Mouse (Mus musculus): ENCODE results near the gene Snrnp40.

Snrnp40 gene

DNA sequence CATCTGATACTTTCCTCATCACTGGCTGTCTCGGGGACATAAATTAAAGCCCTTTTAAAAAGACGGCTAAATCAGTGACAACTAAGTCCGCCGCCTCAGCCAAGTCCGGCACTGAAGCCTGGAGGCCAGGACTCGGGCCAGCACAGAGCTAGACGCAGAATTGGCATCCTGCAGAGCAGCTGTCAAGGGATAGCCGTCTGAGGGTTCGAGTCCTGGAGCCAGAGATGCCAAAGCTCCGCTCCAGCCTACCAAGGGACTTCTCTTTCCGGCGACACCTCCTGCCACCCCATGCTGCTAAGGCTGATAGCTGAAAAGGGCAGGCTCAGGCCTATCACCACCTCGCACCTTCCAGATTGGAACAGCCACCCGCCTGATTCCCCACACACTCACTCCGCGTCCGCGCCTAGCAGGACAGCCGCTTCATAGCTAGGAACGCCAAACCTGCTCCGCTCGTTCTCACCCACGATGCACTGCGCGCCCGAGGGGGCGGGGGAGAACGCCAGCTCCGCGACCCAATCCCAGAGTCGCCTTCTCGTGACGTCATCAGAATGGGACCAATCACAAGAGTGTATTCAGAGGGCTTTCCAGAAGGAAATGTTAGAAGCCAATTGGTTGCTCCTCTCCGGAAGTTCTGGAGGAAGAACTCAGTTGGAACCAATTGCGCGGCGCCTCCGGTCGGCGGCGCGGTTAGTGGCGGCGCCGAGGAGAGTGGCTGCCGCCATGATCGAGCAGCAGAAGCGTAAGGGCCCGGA lies at the start of gene Snrnp40, which contains the start of gene Zcchc17:
TSS of gene Snrnp40 (plus strand) at position 647 of the 752 bp plus-strand sequence.
TSS of gene Zcchc17 (minus strand) at position 458 of the 752 bp plus-strand sequence.
- DNase-seq (ENCODE audit: low spot score in 2 of 2), result peak; percentile 98

DNA sequence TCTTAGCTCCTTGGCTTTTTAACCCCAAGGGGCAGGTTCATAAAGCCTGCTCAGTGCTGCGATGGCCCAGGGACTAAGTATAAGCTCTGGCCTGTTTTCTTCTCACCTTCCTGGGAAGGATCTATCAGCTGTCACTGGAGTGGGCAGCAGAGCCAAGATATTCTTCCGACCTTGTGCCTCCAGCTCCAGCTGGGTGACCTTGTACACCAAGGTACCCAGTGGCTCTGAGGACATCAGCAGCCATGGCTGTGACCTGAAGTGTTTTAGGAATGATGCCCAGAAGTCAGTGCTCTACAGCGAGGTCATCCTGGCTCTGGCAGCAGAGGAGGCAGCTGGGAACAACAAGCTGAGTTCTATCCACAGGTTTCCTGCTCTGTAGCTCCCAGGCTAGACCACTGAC lies 47.4 kb upstream of the Snrnp40 start:
- no peak for DNase-seq (ENCODE audit: low spot score in 2 of 2)

DNA sequence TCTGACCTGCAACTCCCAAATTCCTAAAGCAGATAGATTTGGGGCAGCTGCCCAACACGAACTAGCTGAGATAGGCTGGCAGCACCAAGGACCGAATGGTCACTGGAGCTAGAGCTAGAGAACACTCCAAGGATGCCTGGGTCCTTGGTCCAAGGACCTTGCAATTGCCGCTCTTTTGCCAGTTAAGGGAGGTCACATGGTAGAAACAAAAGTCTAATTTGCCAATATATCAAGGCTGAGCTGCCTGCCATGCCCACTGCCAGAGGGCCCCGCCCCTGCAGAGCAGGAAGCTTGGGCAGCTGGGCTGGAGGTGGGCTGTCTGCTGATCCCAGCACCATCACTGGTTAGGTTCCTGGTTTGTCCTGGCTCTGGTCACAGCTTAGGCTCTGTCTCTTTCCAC lies 46.4 kb upstream of the Snrnp40 start:
- DNase-seq (ENCODE audit: low spot score in 2 of 2), result no peak

DNA sequence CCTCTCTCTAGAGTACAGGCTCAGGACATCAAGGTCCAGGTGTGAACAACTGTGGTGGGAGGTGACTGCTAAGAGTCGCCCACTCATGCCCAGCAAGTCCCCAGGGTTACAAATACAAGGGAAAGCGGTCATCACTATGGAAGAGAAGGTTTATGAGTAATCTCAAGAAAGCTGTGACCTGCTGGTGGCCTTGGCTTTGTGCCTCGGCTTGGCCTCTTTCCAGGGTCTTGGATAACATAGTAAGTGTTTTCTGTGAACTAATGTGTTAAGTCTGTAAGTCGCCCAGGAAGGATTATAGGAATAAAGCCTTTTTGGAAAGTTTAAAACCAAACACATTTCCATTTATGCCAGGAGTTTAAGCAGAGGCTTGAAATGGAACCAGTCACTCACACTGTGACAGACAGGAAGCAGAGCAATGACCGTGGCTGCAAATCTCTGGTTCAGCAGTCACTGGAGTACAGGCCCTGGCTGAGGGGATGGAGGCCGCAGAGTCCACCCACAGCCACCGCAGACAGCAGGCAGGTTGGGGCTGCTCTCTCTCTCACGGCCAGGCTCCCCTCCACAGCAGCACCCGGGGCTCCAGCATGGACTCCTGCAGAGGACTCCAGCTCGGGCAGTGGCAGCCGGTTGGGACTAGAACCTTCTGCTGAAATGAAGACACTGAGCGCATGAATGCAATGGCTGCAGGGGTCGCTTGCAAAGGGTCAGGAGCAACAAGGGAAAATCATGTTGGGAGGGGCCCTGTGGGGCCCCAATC lies 44.0 kb upstream of the Snrnp40 start:
- DNase-seq (ENCODE audit: low spot score in 2 of 2), result no peak

DNA sequence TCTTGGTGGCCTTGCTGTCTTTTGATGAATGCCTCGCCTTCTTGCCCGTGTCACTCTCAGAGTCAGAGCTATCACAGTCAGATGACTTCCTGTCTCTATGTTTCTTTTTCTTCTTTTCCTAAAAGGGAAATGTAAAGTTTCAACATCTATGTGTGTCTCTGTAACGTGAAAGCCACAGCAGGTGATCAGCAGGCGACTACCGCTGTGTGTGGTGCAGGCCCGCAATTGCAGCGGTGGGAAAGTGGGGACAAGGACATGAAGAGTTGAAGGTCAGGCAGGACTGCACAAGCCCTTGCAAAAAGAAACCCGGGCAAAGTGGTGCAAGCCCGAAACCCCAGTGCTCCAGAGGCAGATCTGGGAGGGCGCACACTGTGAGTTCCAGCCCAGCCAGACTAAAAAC lies 43.2 kb upstream of the Snrnp40 start:
- DNase-seq (ENCODE audit: low spot score in 2 of 2), result no peak

DNA sequence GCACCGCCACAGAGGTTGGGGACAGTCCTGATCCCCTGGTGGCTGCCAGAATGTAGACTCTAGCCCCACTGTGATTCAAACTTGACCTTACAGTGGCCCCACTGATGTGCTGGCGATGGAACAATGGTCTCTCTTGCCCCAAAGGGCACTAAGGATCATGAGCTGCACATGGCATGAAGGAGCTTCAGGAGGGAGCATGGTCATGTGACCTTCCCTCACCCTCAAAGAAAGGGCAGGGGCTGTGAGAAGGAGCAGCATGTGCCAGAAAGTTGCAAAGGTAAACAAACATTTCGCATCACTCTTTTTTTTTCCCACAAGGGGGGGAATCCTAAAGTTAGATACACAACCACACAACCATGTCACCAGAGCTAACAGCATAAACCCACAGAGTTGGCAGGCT lies 41.8 kb upstream of the Snrnp40 start:
- no peak for DNase-seq (ENCODE audit: low spot score in 2 of 2)

DNA sequence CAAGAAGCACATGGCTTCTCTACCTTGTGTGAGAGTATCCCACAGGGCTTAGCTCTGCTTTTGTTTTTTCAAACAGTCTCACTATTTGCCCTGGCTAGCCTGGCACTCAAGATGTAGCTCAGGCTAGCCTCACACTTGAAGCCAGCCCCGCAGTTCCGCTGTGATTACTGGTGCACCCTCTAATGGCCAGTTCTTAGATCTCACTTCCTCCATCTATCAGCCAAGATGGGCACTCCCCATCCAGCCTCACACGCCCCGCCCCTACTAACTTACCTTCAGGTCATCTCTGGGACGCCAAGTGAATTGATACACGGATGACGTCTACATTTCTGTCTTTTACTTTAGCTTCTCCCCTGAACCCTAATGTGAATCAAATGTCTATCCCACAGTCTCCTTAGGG lies 40.4 kb upstream of the Snrnp40 start:
- DNase-seq (ENCODE audit: low spot score in 2 of 2), result no peak

DNA sequence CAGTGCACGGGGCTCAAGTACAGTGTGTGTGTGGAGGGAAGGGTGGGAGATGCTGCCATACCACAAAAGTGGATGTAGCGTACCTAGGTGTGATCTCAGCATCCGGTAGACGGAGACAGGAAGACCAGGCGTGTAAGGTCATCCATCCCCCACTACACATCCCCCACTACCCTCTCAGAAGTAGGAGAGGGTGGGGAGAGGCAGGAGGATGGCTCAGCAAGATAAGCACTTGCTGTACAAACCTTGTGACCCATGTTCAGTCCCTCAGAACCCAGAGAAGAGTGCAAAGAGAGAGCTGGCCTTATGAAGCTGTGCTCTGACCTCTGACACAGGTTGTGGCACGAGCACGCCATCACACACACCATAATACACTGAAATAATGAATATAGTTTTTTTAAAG lies 38.3 kb upstream of the Snrnp40 start:
- DNase-seq (ENCODE audit: low spot score in 2 of 2), result no peak

DNA sequence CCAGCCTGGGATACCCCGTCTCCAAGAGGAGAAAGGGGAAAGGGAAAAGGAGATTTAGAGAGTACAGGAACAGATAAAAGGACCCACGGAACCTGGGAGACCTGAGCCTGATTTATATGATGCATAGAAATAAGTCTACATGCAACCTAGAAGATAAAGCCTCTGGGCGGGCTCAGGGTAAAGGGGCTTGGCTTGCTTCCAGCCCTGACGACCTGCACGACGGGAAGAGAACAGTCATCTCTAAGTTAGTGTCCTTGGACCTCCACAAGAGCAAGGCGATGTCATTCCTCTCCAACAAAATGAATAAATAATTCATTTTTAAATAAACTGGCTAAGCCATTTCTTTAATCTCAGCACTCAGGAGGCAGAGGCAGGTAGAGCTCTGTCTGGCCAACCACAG lies 37.4 kb upstream of the Snrnp40 start:
- no peak for DNase-seq (ENCODE audit: low spot score in 2 of 2)

DNA sequence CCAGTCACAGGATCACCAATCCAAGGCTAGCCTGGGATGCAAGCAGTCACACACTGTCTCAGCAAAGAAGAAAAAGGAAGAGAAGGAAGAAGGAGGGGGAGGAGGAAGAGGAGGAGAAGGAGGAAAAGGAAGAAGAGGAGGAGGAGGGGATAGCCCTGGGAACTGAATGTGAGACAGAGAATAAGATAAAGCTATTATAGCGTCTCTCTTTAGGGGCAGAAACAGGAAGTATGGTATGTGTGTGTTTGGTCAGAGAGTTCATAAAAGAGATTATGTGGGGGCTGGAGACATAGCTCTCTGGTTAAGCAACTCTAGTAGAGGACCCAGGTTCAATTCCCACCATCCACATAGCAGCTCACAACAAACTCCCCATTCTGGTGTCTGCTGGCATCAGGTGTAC lies 36.8 kb upstream of the Snrnp40 start:
- DNase-seq (ENCODE audit: low spot score in 2 of 2), result no peak

DNA sequence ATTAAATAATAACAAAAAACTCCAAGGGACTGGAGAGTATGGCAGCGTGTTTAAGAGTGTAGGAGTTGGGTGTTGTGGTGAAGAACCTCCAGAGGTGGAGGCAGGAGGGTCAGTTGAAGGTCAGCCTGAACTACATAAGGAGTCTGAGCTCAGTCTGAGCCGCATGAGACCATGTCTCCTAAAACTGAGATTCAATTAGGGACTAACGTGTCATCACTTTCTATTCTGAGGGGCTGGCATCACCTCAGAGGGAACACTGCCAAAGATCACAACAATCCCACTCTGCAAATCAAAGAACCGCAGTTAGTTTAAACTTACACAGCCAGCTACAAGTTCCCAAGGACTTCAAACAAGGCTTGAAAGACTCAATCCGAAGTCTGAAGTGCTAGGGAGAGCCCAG lies 36.3 kb upstream of the Snrnp40 start:
- no peak for DNase-seq (ENCODE audit: low spot score in 2 of 2)

DNA sequence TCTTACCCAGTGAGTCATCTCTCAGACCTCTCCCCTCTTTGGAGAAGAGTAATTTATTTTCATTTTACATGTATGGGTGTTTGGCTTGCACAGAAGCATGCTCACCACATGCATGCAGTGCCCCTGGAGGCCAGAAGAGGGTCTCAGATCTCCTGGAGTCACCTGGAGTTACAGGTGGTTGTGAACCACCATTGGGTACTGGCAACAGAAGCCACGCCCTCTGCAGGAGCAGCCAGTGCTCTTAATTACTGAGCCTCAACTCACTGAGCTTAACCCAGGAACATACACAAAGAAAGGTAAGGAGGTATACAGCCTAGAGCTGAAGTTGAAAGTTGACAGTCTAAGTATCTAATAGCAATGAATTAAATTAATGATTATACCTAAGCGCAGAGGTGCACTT lies 34.5 kb upstream of the Snrnp40 start:
- DNase-seq (ENCODE audit: low spot score in 2 of 2), result no peak

DNA sequence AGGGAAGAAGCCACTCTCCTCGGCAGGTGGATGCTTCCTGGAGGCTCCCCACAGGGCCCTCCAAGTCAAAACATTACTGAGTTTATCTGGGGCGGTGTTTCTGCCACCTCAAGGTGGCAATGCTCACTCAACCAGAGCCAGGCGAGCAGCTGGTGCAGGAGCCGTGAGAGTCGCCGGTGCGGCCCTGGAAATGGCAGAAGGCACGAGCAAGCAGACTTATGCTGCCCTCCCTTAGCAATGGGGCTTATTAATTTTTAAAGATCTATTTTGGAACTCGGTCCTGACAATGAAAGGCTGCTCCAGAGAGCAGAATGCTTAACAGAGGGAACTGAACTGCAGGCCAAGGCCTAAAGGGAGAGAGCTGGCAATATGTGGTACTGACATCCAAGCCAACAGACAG lies 32.6 kb upstream of the Snrnp40 start:
- no peak for DNase-seq (ENCODE audit: low spot score in 2 of 2)

DNA sequence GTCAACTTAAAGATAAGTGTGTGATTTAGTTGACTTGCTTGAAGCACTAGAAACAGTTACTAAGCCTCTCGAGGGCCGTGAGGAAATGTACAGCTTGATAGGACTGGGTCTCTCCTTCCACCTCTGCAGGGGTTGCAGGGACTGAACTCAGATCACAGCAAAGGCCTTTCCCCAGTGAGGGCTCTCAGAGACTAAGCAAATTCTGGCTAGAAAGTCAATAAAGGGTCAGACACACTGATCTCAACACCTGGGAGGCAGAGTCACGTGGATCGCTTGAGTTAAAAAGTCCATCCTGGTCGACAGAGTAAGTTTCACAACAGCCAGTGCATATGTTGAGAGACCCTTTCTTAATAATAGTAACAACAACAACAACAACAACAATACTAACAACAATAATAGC lies 24.1 kb upstream of the Snrnp40 start:
- no peak for DNase-seq (ENCODE audit: low spot score in 2 of 2)

DNA sequence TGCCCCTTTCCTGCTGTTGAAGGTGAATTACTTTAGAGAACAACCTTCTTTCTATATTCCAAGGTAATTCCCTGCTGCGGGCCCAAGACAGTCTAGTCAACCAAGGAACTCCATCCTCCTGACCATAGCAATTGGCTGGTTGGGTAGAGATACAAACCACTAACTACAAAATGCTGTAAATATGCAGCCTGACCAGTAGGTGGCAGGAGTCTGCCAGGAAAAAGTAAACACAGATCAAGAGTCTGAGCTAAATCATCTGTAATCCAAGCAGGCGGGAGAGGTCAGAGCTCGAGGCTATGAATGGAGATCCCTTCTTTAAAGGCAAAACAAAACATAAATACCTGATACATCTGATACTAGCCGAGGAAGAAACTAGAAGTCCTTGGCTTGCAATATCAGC lies 18.2 kb upstream of the Snrnp40 start:
- DNase-seq (ENCODE audit: low spot score in 2 of 2), result peak; percentile 15 to 41

DNA sequence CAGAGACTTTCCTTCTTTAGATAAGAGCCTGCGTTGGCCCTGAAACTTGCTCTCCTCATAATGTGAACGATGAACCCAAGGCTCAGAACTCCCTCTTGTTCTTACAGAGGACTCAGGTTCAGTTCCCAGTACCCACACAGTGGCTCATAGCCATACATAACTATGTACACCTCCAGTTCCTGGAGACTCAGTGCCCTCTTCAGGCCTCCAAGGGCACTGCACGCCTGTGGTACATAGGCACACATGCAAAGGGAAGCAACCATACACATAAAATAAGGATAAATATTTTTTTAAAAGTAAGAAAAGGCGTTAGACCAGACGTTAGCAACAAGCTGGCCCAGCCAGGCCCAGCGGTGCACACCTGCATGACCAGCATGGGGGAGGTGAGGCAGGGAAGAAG lies 10.3 kb upstream of the Snrnp40 start:
- no peak for DNase-seq (ENCODE audit: low spot score in 2 of 2)

DNA sequence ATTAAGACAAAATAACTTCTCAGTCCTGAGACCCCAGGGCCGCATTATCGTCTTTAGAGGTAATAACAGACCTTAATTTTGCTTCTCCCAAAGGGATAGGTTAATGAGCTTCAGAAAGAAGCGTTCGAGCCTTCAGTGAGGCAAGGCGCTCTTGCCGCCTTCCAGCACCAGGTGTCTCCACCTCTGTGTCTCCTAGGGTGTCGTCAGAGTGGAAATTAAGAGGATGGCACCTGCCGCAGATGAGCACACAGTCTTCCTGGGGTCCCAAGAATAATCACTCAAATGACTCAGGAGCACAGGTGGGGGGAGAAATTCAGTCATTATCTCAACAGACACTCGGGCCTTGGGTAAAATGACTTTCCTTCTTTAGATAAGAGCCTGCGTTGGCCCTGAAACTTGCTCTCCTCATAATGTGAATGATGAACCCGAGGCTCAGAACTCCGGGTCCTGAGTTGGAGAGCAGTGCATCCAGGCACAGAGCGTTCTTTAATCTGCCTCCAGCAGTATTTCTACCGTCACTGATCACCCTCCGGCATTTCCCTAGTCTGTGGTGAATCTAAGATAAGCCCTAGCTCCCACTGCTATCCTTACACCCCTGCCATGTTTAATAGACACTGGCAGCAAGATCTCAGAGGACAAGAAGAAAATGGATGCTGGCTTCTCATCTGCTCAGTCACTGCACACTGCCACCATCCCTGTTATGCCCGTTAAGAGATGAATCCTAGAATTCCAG lies 9.1 kb upstream of the Snrnp40 start:
- no peak for DNase-seq (ENCODE audit: low spot score in 2 of 2)

DNA sequence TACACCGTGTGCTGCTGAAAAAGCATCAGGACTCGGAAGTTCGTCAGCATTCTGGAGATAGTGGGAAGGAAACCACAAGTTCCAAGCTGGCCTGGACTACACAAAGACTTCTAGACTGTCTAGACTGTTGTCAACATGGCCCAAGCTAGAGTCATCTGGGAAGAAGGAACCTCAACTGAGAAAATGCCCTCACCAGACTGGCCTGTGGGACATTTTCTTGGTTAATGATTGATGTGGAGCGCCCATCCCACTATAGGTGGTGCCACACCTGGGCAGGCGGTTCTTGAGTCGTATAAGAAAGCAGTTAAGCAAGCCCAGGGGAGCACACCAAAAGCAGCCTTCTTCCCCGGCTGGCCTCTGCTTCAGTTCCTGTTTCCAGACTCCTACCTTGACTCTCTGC lies 7.3 kb upstream of the Snrnp40 start:
- DNase-seq (ENCODE audit: low spot score in 2 of 2), result no peak

DNA sequence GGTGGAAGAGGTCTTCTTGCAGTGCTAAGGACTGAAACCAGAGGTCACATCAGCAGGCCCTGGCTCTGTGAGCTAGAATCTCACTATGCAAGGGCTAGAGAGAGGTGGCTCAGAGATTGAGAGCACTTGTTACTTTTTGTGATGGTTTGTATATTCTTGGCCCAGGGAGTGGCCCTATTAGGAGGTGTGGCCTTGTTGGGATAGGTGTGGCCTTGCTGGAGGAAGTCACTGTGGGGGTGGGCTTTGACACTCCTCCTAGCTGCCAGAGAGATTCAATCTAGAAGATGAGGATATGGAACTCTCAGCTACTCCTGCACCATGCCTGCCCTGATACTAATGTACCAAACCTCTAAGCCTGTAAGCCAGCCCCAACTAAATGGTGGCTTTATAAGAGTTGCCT lies 2.0 kb upstream of the Snrnp40 start:
- no peak for DNase-seq (ENCODE audit: low spot score in 2 of 2)

DNA sequence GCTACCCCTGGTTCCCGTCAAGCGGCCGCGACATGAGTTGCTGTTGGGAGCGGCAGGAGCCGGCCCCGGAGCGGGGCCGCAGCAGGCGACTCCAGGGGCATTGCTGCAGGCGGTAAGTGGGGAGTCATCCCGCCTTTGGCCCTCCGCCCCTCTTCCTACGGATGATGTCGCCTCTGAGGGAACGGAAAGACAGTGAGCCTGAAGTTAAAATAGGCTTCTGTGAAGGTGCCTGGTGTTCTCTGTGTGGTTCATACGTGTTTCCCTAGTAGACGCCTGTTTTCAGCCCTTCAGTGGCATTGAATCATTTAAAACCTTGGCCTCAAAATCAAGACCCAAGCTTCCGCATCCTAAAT lies 282 bp downstream of the Snrnp40 start:
- DNase-seq (ENCODE audit: low spot score in 2 of 2), result no peak

DNA sequence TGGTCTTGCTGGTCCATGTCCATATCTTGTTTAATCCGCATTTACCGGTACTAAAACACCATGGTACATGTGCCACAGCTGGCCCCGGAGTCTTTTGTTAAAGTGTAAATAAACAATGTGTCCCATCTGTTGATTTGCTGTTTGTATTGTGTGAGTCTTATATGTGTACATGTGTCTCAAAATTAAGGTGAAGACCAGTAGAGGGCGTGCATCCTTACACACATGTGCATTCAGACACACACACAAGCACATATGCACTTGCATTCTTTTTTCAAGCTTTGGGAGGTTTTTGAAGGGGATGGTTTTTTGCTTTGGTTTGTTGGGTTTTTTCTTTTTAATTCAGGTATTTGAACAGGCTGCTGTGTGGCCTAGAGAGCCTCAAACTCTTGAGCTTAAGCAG lies 16.7 kb downstream of the Snrnp40 start:
- DNase-seq (ENCODE audit: low spot score in 2 of 2), result no peak

DNA sequence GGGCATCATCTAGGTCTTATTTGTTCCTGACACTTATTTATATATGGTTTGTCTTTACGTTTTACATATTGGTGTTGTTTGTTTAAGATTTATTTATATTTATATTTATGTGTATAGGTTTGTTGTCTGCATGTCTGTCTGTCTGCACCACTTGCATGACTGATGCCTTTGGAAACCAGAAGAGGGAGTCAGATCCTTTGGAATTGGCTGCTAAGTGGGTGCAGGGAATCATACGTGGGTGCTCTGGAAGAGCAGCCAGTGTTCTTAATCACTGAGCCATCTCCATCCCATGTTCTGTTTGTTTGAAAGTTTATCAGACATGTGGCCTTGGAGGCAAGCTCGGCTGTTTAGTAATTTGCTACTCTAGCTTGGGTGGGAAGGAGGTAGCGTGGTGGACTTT lies 17.6 kb downstream of the Snrnp40 start:
- DNase-seq (ENCODE audit: low spot score in 2 of 2), result no peak

DNA sequence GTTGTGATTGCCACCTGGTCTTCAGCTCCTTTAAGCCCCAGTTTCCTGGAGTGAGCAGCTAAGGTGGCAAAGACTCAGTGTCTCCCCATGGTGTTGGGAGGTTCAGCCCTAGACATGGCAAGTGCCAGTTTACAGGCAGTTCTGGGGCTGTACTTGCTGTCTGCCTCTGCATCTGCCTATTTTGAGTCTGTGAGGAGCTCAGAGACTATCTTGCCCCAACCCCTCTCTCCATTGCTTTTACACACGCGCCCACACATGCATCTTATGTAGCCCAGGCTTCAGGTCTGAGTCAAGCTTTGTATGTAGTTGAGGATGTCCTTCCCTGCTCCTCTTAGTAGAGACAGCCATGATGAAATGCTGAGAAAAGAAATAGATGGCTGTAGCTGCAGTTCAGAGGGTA lies 19.2 kb downstream of the Snrnp40 start:
- no peak for DNase-seq (ENCODE audit: low spot score in 2 of 2)

Measured in natural killer cell, adult 2 months (primary cell).